Mouse (Mus musculus): Measurements from ENCODE around the gene Ttc28. TPM values are rescaled to one million over a fixed set of nuclear protein-coding genes. Genes with fewer than 3 reads are reported as not detected.

Gene Ttc28
- total RNA-seq, 2 experiments from 2014 or later: 10.2 to 11.7 TPM

DNA sequence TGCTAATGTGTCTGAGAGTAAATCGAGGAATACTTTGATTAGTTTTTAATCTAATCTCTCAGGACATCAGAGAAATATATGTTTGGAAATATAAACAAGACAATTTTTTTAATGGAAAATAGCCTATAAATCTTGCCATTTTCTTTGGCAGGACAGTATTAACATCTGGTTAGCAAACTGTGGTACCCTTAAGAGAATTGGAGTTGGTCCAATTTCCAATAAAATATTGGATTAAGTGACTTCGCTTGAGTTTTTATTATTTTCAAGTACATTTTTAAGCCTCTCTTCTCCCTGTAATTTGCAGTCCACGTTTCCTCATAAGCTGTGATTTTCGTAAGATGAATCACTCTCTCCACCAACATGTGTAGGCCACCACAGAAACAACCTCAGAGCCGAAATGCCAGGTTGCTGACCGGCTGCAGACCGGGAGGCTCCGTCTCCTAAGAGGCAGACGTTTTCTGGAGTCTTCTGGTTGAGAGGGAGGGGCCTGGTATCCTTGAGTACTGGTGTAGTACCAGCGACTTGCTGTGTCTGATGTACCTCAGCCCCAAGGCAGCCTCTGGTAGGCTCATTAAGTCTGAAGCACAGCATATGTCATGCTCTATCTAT lies 153.2 kb downstream of the Ttc28 start:
- no peak for DNase-seq (ENCODE audit: low spot score in 2 of 2)
- no peak for TF ChIP-seq CTCF (conservative IDR thresholded peaks at IDR 0.05)
- Histone ChIP-seq H3K27ac (no peak overlapping the region), H3K4me3 (no peak overlapping the region)

DNA sequence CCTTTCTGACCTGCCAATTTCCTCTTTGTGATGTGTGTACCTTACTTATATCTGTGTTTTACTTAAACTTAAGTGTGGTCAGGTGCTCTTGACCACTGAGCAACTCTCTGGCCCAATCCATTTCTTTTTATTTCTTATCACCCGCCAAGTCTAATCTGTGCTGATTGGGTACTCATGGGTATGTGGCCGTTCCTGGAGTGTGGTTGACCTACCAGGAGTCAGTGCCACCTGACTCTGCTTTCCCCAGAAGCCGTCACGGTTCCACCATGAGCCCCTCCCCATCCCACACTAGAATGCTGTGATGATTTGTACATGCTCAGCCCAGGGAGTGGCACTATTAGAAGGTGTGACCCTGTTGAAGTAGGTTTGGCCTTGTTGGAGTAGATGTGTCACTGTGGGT lies 153.9 kb downstream of the Ttc28 start:
- no peak for DNase-seq (ENCODE audit: low spot score in 2 of 2)
- Histone ChIP-seq H3K27ac (no peak overlapping the region), H3K4me3 (no peak overlapping the region)
- no peak for TF ChIP-seq CTCF (conservative IDR thresholded peaks at IDR 0.05)

GRCm38 (mm10) chr5:111037123-111037748 lies 157.6 kb downstream of the Ttc28 start:
- DNase-seq (ENCODE audit: low spot score in 2 of 2): no peak
- TF ChIP-seq CTCF (conservative IDR thresholded peaks at IDR 0.05): no peak
- H3K4me3 ChIP-seq: no peak overlapping the region
- H3K27ac ChIP-seq: no peak overlapping the region

DNA sequence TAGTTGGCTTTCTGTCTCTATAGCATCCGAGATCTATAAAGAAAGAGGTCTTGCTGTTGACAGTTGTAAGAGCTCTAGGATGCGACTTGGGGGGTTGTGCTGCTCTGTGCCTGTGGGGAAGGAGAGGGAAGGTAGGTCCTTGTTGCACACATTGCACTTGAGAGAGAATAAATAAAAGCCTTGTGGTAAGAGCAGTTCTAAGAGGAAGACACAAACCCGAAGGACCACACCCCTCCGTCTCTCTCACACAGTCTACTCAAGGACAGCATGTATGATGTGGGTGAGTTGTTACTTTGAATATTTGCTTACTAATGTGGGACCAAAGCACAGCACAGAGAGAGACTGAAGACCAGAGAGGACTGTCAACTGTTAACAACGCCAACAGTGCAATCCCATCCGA lies 160.2 kb downstream of the Ttc28 start:
- no peak for TF ChIP-seq CTCF (conservative IDR thresholded peaks at IDR 0.05)
- Histone ChIP-seq H3K27ac (no peak overlapping the region), H3K4me3 (no peak overlapping the region)
- DNase-seq (ENCODE audit: low spot score in 2 of 2): no peak

DNA sequence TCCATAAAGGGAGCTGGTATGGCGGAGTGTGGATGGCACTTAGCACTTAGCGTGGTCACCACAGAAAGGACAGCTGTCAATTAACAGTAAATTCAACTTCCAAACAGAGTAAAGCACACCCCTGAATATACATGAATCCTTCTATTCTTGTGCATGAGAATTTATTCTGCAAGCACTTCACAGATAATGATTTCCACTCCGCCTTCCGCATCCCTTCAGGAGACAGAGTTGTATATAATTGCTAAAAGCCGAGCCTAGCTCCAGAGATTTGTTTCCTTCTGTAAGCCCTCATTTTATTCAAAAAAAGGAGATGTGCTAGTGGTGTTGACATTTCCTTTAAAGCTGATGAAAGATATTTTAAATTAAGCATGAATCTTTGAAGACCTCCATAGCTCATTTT lies 162.3 kb downstream of the Ttc28 start:
- no peak for DNase-seq (ENCODE audit: low spot score in 2 of 2)
- TF ChIP-seq CTCF (conservative IDR thresholded peaks at IDR 0.05): no peak
- Histone ChIP-seq H3K4me3 (no peak overlapping the region), H3K27ac (no peak overlapping the region)

DNA sequence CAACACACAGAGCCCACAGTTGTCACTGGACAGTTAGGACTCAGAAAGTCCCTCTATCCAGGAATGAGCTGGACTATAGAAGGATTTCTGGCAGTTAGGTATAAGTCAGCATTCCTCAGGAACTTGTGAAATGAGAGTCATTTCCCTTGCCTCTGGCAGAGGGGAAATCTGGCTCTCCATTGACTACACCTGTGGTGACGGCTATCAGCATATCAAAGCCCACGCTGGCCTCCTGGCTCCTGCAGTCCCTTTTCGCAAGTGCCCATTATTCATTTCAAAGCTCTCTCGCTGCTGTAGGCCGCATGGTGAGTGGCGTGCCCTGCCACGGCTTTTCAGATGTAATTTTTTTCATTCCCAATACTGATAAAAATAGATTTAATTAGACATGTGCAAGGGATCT lies 164.6 kb downstream of the Ttc28 start:
- Histone ChIP-seq H3K4me3 (no peak overlapping the region), H3K27ac (no peak overlapping the region)
- TF ChIP-seq CTCF (conservative IDR thresholded peaks at IDR 0.05): no peak
- DNase-seq (ENCODE audit: low spot score in 2 of 2): no peak

GRCm38 (mm10) chr5:111046359-111046758 lies 166.8 kb downstream of the Ttc28 start:
- no peak overlapping the region for H3K4me3 ChIP-seq
- H3K27ac ChIP-seq: no peak overlapping the region
- no peak for TF ChIP-seq CTCF (conservative IDR thresholded peaks at IDR 0.05)
- no peak for DNase-seq (ENCODE audit: low spot score in 2 of 2)

DNA sequence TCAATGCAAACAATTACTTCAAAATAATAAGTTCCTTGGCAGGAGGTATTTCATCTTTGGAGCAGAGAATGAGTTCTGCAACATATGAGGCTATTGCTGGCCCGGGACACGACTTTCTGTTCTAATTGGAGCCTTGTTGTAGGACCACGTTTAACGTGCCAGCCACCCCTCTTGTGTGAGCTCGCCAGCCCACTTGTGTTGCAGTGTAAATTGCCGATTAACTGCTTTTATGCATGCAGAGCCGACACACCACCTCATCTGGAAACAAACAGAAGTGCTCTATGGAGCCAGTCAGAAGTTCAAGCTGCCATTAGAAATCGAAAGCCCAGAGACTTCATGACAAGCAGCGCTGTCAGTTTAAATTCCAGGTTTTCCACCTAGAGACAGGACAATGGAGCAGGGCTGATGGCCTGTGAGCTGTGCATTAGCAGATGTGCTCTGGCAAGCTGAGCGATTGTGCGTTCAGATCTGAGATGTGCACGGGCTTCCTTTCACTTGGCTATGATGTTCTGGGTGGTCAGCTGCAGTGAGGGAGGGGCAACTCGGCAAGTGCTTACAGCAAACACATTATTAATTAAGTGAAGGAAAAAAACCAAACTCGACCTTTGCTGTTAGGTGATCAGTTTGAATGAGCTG lies 167.4 kb downstream of the Ttc28 start:
- H3K27ac ChIP-seq: no peak overlapping the region

DNA sequence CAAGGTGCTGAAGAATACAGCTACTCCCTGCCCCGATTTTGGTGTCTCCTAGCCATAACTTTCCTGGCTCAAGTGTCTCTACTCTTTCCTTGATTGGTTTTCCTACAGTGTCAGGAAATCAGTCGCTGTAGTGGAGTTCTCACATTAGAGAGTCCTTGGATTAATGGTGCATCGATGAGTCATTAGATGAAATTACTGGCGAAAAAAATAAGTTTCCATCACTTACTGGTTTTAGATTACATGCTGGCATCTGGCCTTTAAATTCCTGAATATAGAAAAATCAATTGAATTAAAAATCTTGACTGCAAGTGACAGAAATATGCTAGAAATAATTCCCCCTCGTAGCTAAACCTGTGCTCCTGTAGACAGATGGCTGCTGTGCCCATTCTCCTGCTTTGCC lies 168.4 kb downstream of the Ttc28 start:
- DNase-seq (ENCODE audit: low spot score in 2 of 2): no peak
- no peak overlapping the region for H3K27ac ChIP-seq
- TF ChIP-seq CTCF (conservative IDR thresholded peaks at IDR 0.05): no peak
- no peak overlapping the region for H3K4me3 ChIP-seq

More for the DNA sequence above, 167.4 kb downstream of the Ttc28 start:
- no peak for TF ChIP-seq CTCF (conservative IDR thresholded peaks at IDR 0.05)
- H3K4me3 ChIP-seq: peak overlapping the region; percentile 1; the same call in 1 of the 2 replicates
- no peak for DNase-seq (ENCODE audit: low spot score in 2 of 2)

GRCm38 (mm10) chr5:111049584-111049983 lies 170.0 kb downstream of the Ttc28 start:
- no peak overlapping the region for H3K27ac ChIP-seq
- TF ChIP-seq CTCF (conservative IDR thresholded peaks at IDR 0.05): no peak
- no peak for DNase-seq (ENCODE audit: low spot score in 2 of 2)
- no peak overlapping the region for H3K4me3 ChIP-seq

- DNase-seq (ENCODE audit: low spot score in 2 of 2): peak in 1 of 2 experiments; percentile 25
- Histone ChIP-seq H3K4me3 (no peak overlapping the region), H3K27ac (no peak overlapping the region)
- no peak for TF ChIP-seq CTCF (conservative IDR thresholded peaks at IDR 0.05)
These were observed 170.5 kb downstream of the Ttc28 start for GRCm38 (mm10) chr5:111050135-111050534.

- no peak overlapping the region for H3K27ac ChIP-seq
- no peak overlapping the region for H3K4me3 ChIP-seq
- no peak for DNase-seq (ENCODE audit: low spot score in 2 of 2)
- no peak for TF ChIP-seq CTCF (conservative IDR thresholded peaks at IDR 0.05)
These were observed 174.8 kb downstream of the Ttc28 start for GRCm38 (mm10) chr5:111054380-111054779.

DNA sequence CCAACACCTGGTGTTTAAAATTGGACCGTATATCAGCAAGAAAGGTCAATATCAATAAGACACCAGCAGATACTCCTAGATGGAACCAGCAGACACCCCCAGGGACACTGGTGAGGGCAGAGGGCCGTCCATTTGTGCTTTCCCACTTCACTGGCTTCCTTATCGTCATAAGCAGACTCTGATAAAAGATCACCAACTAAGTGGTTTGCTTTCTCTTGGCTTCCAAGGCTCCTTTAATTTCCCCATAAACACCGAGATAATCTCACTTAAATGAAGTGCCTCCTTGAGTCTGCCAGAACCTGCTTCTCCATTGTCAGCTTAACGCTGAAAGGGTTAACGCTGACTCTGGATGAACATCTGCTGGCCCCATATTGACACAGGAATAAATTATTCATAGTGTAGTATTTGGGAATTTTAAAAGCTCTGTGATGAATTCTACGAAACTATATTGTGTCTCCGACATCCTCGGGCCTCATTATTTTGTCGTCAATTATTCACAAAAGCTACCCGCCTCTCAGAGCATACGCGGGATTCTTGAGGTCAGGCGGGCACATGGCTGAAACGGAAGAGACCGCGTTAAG lies 175.3 kb downstream of the Ttc28 start:
- TF ChIP-seq CTCF (conservative IDR thresholded peaks at IDR 0.05): no peak
- no peak for DNase-seq (ENCODE audit: low spot score in 2 of 2)
- H3K27ac ChIP-seq: peak overlapping the region; percentile 10; the same call in 1 of the 2 replicates
- no peak overlapping the region for H3K4me3 ChIP-seq
